Mouse (Mus musculus) Muller cell, postnatal 12 days (primary cell): ENCODE data around the gene Jade1.

Source experiments
- DNase-seq: peaks from one replicate; pipeline ENCODE4 v3.0.0-alpha.2; 2015; ENCODE audit errors: inconsistent ontology term

Gene Jade1

GRCm38 (mm10) chr3:41599226-41599625 is 43.7 kb downstream of the Jade1 start:
- no peak for DNase-seq

GRCm38 (mm10) chr3:41599806-41600589 is 44.5 kb downstream of the Jade1 start:
- no peak for DNase-seq

GRCm38 (mm10) chr3:41601226-41602020 is 45.9 kb downstream of the Jade1 start:
- DNase-seq = no peak

DNA sequence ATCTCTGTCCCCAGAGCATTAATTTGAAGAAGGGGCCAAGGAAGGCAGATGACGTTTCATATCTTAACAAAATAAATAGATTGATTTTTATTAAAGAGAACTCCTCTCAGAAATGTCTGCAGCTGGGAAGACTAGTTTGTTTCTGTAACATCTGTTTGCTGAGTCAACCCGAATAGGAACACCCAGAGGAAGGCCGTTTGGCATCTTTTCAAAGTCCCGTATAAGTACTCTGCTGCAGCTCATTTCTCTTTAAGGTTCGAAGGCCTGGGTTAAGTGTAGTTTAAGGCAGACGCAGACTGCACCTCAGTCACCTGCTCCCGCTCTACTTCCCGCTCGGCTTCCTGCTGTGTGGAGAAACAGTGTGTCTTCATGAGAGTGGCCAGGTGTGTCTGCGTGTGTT is 47.4 kb downstream of the Jade1 start:
- no peak for DNase-seq

DNA sequence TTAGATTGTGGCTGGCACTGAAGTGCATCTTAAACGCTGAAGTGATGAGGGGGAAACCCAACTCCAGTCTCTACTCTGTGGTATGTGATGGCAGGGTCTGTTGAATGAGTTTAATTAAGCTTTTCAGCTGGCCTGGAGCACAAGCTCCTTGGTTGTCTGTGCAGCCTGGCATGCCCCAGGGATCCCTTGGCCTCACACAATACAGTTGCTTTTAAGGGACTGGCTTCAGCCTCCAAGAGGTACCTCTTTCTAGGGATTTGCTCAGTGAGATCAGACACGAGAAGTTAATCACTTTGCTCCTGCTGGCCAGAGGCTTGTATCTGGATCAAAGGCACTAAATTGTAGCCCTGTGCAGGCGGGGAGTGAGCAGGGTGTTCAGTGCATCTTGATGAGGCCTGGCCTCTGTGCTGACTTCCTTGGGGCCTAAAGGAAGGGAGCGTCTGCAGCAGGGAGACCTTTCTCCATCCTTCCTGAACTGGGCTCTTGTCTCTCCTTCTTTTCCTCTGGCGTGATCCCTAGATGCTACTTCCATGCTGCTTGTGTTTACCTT is 48.0 kb downstream of the Jade1 start:
- no peak for DNase-seq

DNA sequence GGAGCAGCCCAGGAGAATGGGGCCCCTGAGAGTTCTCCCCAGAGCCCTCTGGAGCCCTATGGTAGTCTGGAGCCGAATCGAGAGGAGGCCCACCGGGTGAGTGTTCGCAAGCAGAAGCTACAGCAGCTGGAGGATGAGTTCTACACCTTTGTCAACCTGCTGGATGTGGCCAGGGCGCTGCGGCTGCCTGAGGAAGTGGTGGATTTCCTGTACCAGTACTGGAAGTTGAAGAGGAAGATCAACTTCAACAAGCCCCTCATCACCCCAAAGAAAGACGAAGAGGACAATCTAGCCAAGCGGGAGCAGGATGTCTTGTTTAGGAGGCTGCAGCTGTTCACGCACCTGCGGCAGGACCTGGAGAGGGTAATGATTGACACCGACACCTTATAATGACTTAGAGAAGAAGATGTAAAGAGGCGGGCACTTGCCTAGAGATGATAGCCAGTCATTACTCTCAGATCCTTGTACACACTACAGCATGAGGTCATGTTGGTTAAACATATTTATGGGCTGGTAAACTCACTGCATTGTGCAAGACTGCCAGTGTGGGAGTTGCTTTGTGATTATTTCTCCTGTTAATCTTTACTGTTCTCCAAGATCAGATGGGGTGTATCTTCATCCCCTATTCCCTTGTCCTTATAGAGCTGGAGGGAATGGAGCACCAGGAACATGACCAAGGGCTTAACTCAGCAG is 49.2 kb downstream of the Jade1 start:
- DNase-seq = no peak

DNA sequence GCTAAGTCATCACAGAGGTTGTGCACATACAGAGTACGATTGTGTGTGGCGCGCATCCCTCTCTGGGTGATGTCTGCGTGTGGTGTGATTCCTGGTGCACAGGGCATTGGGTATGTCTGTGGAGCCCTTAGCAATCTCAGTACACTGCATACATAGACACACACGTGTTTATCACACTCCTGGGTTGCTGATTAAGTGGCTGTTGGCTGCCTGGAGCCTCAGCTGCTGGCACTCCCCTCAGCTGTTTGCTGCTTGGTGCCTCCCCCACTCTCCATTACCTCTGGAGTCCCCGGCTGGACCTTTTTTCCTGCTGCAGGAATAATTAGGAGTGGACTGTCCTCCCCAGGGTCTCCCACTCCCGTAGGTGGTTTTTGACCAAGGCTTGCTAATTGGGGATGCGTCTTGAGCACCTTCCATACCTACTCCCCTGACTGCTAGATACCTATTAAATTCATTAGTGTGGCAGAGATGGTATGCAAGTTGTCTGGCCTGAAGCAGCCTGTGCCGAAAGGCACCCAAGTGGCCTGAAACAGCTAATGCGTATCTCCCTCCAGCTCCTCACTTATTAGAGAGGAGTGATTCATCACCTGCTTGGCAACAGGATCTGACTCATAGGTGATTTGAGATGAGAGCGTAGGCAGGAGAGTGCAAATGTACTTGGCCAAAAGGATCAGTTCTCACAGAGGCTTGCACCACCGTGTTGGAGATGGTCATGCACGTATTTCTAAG is 50.2 kb downstream of the Jade1 start:
- DNase-seq = no peak

- DNase-seq = no peak
Observed at GRCm38 (mm10) chr3:41606330-41606664, 50.8 kb downstream of the Jade1 start.

- no peak for DNase-seq
Observed at GRCm38 (mm10) chr3:41607050-41607449, 51.5 kb downstream of the Jade1 start.

DNA sequence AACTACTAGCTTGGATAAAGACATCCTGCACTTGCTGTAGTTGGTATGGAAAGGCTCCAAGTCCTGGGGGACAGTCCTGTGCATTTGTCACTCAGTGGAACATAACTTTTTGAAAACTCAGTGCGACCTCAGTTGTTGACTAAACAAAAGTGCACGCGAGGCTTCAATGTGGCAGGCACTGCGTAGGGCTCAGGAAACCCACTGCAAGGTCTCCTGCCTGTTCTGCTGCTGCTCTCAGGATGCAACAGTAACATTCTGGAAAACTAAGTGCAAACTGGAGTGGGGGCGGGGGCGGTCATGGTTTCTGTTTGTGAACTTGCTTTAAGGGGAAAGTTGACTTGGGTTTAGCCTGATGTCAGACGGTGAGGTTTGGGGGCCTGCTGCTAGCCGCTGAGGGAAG is 51.9 kb downstream of the Jade1 start:
- DNase-seq = no peak

DNA sequence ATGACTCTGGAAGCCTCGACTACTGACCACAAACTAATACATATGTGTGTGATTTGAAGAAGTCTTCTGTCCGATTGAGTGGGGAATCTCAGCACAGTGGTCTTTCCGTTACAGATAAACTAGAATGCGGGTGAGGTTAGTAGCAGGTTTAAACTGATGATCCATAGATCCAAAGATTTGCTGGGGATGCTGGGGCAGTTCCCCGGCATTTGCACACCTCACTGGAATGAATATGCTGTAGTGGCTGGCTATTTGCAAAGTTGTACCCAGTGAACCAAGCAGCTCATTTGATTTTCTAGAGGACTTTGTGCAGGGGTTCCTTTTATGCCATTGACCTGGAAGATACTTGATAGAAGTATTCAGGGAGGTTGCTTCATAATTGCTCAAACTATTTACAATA is 53.5 kb downstream of the Jade1 start:
- no peak for DNase-seq

- no peak for DNase-seq
Observed at GRCm38 (mm10) chr3:41612211-41612610, 56.7 kb downstream of the Jade1 start.

DNA sequence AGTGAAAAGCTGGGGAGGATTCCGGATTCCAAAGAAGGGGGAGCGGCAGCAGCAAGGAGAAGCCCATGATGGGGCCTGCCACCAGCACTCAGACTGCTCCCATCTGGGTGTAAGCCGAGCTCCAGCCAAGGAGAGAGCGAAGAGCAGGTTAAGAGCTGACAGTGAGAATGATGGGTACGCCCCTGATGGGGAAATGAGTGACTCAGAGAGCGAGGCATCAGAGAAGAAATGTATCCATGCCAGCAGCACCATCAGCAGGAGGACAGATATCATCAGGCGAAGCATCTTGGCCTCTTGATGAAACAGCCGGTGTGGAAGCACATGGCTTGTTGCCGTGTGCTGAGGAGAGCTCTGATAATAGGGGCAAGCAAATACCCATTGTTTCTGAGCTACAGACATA is 58.2 kb downstream of the Jade1 start:
- no peak for DNase-seq

DNA sequence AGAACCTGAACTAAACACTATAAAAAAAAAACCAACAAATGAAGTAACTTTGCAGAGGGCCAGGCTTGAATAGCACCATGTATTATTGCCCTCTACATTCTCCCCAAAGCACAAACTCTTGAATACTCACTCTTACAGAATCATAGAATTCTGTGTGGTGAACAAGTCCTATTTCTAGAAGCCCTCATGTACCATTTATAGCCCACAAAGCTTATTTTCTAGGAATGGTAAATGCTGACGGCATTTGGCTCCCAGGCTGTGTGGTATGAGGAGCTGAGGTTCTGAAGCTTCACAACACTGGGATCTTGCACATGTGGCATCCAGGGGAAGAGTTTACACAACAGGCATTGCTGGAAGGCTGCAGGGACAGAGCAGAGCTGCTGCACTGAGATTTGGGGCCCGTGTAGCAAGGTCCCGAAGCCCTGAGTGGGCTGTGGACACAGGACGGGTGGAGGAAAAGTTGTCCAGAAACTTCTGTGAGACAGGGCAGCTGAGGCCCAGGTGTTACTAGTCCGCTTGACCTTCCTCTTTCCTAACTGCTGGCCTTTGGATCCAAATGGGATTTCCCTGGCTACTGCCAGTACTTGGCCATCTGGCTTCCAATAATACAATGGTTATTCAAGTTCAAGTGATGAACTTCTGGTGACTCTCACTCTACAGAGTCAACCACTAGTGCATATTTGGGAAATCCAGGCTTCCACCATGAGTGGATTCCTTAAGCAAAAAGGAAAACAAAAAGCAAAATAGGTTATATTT is 58.9 kb downstream of the Jade1 start:
- no peak for DNase-seq

DNA sequence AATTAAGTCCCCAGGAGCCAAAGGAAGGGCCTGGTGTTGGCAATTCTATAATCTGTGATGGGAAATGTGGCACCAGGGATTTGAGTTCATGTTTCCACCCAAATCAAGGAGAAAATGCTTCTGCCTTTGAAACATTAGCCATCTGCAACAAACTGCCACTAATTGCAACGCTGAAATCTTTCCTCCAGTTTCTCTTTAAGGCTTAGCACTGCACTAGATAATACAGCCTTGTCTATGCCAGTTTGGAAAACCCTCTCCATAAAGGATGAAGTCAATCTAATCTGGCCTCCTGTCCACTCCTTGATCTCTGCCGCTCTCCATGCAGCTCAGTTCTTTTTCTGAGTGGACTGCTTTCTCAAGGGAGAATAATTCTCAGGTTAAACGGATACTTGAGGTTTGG is 62.5 kb downstream of the Jade1 start:
- no peak for DNase-seq

- DNase-seq = no peak
Observed at GRCm38 (mm10) chr3:41618488-41618887, 63.0 kb downstream of the Jade1 start.

DNA sequence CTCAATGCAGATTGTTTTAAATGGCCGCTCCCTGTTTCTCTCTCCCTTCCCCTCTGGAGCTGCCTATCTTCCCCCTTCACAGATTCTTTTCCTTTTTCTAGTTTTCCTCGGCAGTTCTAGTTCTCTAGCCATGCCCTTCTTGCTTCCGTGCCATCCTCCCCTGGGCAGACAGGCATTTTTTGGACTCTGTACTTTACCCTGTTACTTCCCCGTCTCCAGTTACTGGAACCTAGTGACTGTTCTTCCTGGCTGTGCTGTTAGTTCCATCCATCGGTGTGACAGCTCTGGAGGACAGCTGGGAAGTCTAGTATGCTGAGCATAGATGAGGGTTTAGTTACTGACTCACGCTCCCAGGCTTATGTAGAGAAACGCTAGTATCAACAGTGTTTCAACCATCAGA is 65.4 kb downstream of the Jade1 start:
- DNase-seq = no peak

DNA sequence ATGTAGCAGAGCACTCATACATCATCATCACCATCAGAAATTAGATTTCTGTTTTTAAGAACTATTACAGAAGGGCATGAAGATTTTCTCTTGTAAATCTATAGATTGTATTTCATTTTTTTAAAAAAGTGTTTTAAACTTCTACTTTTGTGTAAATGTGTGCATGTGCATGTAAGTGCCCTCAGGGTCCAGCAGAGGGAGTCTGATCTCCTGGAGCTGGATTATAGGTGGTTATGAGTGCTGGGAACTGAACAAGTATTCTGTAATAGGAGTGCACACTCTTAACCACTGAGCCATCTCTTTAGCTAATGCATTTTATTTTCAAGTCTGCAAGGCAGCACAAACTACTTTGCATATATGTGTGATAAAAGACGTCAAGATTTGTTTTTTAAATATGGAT is 100.1 kb downstream of the Jade1 start:
- no peak for DNase-seq
